Mouse (Mus musculus): ENCODE measurements around the gene Kirrel.

The Kirrel gene

DNA sequence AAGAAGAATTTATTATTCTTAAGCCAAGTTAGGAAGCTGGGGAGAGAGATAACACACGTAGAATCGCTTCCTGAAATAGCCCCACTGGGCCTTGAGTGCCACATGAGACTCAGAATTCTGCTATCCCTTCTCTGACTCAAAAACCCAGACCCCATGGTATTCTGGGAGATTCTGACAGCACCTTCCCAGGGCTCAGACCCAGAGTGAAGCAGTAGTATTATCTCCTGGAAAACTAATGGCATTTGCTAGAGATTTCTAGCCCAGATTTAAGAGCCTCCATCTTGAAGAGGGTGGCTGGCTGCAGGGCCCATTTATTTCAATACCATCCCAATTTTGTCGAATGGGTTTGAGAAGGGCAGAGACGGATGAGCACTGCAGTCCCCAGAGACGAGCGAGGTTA, 6.9 kb downstream of the Kirrel start:
- in situ Hi-C loops (cut with MboI, MseI): no loop called here

DNA sequence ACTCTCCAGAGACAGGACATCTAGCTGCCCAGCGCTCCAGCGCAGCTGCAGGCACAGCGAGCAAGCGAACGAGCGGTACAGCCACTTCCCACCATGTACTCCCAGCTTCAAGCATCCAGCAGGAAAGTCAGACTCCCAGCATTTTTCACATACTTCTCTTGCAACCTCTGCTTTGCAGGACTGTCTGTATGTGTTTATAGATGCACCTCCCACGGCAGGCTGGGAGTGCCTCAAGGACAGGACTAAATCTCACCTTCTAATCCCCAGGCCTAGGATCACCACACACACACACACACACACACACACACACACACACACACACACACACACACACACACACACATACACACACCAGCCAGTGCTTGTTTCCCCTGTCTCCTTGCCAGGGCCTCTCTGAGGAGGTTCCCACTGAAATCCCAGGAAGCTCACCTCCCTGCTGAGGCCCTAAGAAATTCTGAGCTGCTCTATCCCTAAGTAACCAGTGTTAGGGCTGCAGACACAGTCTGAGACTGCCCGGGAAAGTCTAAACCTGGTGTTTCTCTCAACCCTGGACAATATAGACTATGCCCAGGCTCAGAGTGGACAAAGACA, 9.2 kb downstream of the Kirrel start:
- in situ Hi-C loops (cut with MboI, MseI): no loop called here

DNA sequence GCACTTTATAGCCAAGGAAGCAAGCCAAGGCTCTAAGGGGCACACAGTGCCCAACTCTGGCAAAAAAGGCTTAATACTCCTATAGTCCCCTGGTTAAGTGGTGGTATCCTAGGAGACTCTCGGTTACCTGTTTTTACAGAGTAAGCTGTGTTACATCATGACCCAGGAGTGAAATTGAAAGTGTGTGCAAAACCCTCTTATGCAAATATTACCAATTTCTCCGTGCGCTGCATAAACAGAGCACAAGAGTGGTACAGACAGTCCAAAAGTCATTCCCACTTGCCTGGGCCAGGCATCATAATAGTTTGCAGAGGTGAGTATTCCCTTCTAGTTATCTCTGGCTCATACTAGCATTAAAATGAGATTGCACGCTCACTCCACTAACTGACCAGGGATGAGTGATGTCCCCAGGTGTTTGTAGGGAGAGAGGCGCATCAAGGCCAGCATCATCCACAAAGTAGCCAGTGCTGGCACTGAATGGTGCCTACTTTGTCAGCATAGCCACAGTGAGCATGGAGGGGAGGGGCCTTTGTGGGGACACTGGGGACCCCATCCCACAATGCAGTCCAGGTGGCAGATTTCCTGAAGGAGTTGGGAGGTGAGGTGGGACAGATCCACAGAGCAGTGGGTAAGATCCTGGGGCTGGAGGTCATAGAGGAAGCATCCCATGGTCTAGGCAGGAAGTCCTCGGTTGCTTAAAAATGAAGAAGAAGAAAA, 10.3 kb downstream of the Kirrel start:
- in situ Hi-C loops (cut with MboI, MseI): no loop called here

DNA sequence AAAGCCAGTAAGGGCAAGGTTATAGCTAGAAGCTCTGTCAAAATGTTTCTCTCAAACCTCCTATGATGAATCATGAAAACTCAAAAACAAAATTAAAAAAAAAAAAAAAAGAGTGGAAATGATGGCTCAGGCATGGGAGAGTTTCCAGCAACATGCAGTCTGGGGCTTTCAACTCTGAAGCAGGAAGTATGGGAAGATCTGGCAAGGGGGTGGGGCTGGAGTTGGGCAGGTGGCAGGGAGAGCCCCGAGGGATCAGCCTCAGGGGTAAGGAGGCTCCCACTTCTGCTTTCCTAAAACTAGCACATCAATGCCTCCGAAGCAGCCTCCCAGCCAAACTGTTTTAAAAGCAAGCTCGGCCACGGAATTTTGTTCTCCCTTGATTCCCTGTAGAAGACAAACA, 11.4 kb downstream of the Kirrel start:
- in situ Hi-C loops (cut with MboI, MseI): no loop called here

DNA sequence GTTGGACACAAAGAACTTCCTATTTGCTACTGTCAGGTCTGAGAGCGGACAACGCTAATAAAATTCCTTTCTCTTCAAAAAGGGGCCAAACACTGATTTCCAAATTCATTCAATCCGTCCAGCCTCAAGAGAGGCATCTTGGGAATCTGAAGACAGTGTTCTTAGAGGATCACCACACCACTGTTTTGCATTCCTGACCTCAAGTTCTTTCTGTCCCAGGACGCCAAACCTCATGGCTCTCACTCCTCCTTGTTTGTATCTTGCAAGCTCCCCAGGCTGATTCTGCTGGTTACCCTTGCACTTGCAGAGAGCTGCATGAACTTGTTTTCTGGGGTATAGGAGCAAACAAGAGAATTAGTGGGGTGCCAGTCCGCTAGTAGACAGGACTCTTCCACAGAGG, 12.2 kb downstream of the Kirrel start:
- in situ Hi-C loops (cut with MboI, MseI): no loop called here

DNA sequence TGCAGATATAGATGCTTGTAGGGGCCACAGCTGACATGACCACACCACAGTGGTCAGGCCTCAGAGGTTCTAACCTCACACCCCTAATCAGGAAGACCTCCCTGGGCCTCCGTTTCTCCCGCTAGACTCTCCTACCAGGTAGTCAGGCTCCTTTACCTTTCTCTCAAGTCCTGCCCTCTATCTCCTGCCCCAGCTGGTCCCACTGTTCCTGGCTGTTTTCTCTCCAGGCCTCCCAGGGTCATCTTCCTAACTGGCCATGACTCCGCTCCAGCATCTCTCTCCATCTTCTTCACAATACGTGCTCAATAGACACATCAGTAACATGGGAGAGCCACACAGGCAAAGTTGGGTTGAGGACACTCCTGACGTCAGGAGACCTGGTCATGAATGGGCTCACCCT, 12.9 kb downstream of the Kirrel start:
- in situ Hi-C loops (cut with MboI, MseI): no loop called here

DNA sequence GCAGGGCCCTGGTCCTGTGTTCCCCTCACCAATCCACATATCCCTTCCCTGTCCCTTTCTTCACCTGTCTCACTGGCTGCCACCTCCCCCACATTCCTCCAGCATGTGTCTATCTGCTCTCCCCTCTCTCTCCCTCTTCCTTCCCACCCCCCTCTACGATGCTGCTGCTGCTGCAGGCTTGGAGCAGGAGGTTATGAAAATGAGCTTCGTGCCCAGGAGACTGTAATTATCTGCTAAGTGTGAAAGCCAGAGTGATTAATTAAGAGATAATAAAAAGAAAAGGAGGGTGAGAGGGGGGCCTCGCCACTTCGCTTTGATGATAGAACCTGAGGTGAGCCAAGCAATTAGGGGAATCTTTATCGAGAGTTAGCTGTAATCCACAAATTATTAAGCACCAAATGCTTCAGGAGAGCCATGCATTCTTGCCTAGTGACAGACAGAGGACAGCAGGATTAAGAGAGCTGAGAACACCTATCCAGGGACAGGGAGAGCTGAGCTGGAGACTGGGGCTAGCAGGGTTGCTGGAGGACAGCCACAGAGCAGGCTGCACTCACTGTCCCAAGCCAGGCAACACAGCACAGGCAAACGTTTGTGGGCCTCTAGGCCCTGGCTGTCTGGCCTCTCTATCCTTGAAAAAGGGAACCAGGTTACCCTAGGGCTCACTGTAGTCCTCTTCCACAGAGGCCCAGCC, 13.6 kb downstream of the Kirrel start:
- in situ Hi-C loops (cut with MboI, MseI): no loop called here

DNA sequence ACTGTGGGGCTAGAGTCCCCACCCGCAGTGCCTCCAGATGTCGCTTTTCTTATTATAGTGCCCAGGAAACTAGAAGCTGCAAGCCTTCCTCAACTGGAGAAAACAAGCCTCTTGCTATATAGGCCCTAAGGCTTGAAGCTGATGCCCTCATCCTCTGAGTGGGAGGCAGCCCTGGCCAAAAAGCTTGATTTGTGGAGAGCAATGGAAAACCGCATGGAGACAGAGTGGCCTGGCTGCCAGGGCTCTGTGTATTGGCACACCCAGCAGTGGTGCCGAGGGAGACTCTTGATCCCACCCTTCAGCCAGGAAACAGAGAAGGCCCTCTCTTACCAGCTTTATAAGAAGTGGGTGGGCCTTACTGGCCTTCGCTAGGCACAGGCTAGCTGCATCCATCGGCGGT, 15.4 kb downstream of the Kirrel start:
- in situ Hi-C loops (cut with MboI, MseI): no loop called here

DNA sequence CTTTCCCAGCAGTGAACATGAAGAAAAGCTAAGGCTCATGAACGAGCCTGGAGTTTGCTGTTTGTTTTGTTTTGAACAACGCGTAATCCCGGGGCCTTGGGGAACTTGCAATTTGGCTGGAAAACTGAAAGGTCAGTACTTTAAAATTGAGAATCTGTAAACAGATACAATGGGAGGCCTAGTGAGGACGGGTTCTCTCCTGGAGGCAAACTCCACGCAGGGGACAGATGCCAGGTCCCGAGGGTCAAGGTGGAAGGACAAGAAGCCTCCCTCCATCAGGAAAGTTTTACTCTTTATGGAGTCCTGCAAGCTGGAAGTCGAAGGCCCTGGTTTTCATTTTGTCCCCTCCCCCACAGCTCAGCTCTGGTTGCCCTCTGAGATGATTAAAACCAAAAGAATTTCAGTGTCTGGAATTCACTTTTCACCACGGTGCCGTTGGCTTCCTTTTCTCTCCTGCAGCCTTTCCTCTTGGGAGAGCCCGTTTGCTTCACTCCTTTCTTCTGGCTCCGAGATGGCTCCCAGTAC, 16.7 kb downstream of the Kirrel start:
- in situ Hi-C loops (cut with MboI, MseI): no loop called here

DNA sequence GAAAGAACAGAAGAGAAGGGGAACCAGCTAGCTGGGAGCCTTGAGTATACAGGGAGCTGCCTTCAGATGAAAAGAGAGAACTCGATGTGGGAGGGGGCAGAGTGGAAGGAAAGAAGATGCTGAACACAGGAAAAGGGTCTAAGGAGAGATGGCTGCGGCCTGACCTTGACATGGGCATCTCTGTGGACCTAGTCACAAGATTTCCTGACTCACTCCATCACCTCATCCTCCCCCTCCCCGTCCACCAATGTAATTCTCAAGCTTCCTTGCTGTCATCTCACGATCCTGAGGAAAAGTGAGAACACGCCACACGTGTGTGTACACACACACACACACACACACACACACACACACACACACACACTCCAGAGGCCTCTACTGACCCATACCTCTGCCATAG, 17.2 kb downstream of the Kirrel start:
- in situ Hi-C loops (cut with MboI, MseI): no loop called here

DNA sequence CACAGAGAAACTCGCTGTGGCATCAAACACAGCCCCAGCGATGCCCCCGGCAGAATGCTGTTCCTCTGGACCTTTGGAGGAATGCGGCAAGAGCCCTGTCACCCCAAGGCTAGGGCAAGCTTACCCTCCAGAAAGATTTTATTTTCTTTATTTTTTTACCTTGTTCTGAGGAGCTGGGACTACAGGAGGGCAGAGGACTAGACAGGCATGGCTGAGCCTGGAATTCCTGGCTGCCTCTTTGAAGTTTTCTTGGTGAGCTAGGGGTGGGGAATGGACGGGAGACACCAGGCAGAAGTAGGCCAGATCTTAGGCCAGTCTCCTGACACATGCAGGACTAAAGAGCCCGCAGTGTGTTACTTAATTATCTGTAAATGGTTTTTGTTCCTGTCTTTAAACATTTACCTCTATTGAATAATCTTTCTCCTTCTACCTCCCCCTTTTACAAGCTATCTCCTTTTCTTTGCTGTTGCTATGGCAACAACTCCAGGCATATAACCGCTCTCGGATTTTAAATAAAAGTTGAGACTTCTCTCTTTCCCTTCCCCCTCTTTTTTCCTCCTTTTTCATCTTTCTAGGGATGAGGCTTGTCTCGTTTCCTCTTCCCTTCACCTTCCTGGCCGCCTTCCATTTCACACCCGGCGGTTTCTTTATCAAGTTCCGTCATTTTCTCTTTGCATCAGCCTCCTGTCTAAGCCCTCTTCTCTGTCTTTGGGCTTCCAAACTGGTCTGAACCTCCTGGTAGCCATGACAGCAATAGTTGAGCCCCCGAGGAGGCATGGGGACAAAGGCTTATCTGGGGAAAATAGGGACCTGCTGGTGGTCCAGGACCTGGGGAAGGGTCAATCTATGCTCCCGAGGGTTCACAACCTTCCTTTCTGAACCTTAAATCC, 19.9 kb downstream of the Kirrel start:
- in situ Hi-C loops (cut with MboI, MseI): no loop called here

DNA sequence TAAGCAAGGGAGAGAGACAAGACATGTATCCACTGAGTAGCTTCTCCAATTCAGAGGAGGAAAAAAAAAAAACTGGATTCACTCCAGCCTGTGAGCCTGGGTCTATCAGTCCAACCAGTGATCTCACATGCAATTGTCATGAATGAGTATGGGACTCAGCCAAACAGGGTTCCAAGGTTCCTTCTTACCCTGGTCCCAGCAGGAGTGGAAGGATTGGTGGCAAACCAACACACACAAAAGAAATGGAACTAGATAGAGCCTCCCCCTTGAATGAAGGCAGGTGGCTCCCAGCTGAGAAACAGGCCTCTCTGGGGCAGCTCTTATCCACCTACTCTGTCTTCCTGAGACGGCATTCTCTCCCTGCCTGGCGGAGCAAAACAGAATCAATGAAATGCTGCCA, 21.5 kb downstream of the Kirrel start:
- in situ Hi-C loops (cut with MboI, MseI): no loop called here

DNA sequence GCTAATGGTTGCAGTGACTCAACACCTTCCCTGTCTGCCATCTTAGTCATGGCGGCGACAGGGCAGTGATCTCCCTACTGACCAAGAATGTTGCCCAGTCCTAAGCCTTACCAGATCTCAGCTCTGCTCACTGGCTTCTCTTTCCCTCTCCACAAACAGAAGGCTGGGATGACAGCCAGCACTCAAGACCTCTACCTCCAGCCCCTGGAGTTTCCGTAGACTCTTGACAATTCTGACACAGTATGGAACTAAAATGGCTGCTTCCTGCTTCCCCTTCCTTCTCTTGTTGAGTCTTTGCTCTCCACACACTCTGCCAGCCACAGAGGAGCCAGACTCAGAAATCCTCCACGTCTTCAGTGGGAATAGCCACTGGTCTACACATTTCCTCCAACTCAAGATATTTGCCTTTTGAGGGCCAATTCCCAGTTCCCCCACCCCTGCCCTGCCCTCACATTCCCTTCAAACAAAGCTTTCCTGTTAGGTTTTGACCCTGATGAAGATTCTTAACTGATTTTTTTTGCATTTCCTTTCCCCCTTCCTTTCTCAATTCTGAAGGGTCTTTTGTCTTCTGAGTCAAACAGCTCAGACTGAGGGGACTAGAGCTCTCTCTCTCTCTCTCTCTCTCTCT, 22.3 kb downstream of the Kirrel start:
- in situ Hi-C loops (cut with MboI, MseI): no loop called here

DNA sequence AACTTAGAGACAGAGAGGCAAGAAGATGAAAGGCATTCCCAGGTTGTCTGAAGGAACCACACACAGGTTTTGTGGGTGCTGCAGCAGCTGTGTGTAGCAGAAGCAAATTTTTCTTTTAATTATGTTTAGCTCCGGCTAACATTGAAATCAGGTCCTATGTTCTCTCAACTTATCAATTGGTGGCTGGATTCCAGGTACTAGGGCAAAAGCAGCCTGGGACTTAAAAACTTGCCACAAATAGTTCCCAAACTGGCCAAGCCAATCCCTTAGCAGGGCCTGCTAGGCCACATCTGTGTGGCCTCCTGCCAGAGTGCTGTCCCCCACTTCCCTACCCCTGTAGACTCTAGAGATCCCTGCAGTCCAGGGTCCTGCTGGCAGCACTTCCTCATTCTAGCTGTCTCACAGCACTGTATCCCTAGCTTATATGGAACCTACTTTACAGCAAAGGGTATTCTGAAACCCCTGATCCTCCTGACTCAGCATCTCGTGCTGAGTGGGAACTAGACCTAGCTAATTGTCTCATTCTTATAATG, 23.2 kb downstream of the Kirrel start:
- in situ Hi-C loops (cut with MboI, MseI): no loop called here

DNA sequence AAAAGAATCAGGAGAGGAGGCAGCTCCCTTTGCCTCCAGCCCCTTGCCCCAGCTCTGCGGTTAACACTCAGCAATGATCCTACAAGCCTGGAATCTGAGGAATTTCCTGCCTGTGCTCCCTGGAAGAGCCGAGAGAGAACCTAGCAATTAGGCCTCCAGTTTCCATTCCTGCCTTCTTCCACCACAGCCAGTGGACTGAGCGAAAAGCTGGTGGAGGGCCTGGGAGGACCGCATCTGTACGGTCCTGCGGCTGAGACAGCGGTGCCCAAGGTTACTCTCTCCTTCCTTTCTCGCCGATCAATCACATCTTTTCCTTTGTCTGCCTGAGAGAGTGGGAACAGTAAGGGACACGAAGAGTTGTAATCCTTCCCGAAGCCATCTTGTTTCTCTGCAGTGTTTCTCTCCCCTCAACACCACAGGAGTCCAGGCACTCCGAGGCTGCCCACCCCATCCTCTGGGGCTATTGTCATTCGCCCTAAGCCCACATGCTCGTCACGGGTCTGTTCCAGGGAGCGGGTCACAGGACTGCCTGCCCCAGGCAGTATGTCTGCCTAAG, 23.8 kb downstream of the Kirrel start:
- in situ Hi-C loops (cut with MboI, MseI): no loop called here

DNA sequence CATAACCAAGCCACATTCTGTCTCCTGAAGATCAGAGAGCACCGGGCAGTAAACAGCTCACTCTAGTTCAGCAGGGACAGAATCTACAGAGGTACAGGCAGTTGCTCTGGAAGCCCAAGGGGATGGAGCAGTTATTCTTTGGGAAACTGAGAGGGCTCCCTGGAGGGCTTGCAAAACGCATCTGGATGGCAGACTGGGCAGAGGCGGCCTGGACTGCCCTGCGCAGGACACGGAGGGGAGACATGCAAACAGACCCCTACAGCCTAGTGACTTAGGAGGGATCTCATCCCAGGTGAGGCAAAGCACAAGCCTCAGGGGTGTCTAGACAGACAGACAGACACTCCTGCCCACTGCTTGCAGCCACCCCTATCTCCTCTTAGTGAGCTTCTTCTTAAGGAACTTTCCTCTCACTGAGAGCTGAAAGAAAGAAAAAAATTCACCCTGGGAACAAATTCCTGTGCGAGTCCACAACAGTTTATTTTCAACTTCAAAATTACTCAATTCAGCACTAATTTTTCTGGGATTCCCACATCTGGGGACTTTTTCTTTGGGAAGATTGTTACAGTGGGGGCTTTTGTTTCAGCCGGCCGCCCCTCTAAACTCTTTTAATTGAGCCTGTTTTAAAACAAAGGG, 24.4 kb downstream of the Kirrel start:
- in situ Hi-C loops (cut with MboI, MseI): no loop called here

DNA sequence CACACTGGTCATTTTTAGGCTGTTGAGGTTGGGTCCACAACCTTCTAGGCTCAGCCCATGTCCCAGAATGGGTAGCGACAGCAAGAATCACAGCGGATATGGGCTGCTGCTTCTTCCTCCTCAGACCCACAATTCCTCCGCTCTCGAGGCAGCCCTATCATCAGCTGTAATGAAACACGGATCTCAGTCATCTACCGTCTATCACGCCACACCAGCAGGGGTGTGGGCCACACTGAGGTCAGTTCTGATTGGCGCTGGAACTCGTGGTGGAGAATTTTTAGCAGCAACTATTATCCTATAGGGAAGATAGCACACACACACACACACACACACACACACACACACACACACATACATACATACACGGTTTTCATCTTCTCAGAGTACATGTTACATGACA, 25.1 kb downstream of the Kirrel start:
- in situ Hi-C loops (cut with MboI, MseI): no loop called here

DNA sequence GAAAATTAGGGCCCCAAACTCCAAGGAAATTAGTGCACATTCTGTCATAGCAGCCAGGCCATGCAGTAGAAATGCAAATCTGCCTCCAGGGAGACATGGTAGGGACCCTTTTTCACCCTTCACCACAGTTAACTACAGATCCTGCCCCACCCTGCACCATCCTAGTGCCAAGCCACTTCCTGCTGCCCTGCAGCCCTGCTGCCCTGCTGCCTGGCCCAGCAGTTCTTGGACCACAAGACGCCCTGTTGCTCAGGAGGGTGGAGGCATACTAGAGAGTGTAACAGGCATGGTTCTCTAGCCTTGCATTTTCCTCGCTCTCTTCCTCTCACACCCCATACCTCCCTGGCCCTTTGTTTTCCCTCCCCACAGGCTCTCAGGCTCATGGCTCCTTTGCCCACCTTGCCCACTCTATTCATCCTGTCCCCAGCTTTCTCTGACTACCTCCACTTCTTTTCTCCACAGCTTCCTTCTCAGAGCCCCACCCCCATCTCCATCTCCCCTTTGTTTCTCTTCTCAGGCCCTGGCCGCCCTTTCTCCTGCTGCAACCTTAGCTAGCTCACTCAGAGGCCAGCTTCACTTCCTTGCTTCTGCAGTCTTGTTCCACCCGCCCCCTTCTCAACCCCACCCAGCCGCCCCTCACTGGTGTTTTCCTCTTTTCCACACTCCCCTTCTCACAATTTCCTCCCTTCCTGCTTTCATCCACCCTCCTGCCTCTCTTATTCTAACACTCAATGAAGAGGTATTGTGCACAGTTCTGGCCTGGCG, 29.9 kb downstream of the Kirrel start:
- in situ Hi-C loops (cut with MboI, MseI): no loop called here

DNA sequence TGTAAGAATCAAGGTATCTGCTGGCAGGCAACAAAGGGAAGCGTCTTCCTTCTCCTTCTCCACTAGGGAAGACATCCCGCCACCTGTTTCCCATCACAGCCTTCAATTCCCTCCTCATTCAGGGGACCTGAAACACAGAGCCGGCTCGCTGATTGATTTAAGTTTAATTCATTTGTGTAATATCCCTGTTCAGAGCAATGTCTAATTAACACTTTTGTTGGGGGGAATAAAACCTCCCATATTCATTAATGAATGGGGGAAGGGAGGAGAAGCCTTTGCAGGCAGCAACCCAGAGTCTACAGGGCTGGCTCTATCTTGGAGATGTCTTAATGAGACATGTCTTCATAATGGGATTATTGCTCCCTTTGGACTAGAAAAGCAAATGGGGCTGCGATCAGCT, 34.3 kb downstream of the Kirrel start:
- in situ Hi-C loops (cut with MboI, MseI): no loop called here

DNA sequence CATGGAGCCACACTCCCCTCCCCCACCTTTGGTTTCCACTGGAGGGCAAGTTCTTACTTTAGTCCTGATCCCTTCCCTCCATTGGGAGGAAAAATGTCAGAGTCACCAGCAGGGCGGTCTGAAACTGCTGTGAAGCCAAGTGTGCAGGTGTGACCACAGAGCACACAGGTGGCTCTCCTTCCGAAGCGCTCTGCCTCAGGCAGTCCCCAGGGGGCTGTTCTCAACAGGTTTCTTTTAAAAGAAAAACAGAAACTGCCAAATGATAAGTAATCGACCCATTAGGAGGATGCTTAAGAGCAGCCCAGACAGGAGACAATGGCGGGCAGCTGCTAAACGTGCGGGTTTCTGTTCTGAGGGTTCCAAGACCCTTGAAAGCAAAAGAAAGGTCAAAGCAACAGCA, 37.8 kb downstream of the Kirrel start:
- in situ Hi-C loops (cut with MboI, MseI): no loop called here

All from regulatory T cell (primary cell).